Mouse (Mus musculus) midbrain, embryonic 11.5 days (tissue): Measurements from ENCODE around the gene Cfl2. TPM values are rescaled to one million over a fixed set of nuclear protein-coding genes. Genes with fewer than 3 reads are reported as not detected.
"Not testable (repeated sequence)": the region's sequence is repeated elsewhere in the genome, so short reads cannot be mapped to it uniquely, and the experiment has no call there.

Experiments
- ATAC-seq: fragments of 200-750 bp; cut with Nextera tagmentation; 2 replicates; pipeline ENCODE4 v1.8.0; 2017; ENCODE audit warnings: moderate TSS enrichment, moderate library complexity; ENCODE audit not compliant: low FRiP score
- DNase-seq: peaks from one replicate; pipeline ENCODE4 v3.0.0; 2015; ENCODE audit warnings: low spot score; ENCODE audit errors: missing footprints
- H3K27ac ChIP-seq: fragments of 300-500 bp; sonication (generic); 2 replicates; pipeline ENCODE4 v1.5.1; 2014; ENCODE audit warnings: low read depth, low read length
- H3K27me3 ChIP-seq: fragments of 300-500 bp; sonication (generic); 2 replicates; pipeline ENCODE4 v1.6.1; 2014; ENCODE audit warnings: mild to moderate bottlenecking, low read length, moderate library complexity, mixed read lengths; ENCODE audit not compliant: control insufficient read depth, insufficient read depth
- H3K36me3 ChIP-seq: fragments of 300-500 bp; sonication (generic); 2 replicates; pipeline ENCODE4 v1.6.1; 2014; ENCODE audit warnings: mild to moderate bottlenecking, low read length, moderate library complexity, mixed read lengths; ENCODE audit not compliant: control insufficient read depth, insufficient read depth
- H3K4me1 ChIP-seq: fragments of 300-500 bp; sonication (generic); 2 replicates; pipeline ENCODE4 v1.6.1; 2014; ENCODE audit warnings: low read length; ENCODE audit not compliant: control insufficient read depth, insufficient read depth
- H3K4me2 ChIP-seq: fragments of 300-500 bp; sonication (generic); 2 replicates; pipeline ENCODE4 v1.6.1; 2014; ENCODE audit warnings: mild to moderate bottlenecking, moderate library complexity
- H3K4me3 ChIP-seq: fragments of 300-500 bp; sonication (generic); 2 replicates; pipeline ENCODE4 v1.5.1; 2014; ENCODE audit warnings: low read depth, low read length
- H3K9ac ChIP-seq: fragments of 300-500 bp; sonication (generic); 2 replicates; pipeline ENCODE4 v1.6.1; 2014; ENCODE audit warnings: low read length
- H3K9me3 ChIP-seq: fragments of 300-500 bp; sonication (generic); 2 replicates; pipeline ENCODE4 v1.6.1; 2016; ENCODE audit warnings: low read length; ENCODE audit not compliant: control insufficient read depth
- WGBS: fragments of 180-500 bp; shearing (Covaris S2); extraction: QIAGEN DNeasy Blood & Tissue Kit; methylation state at CpG from one replicate; pipeline ENCODE4 v1.1.7; 2014; 5-methylcytosine and 5-hydroxymethylcytosine counted together
- polyA plus RNA-seq: library from polyadenylated mRNA; unstranded; fragments of >200 nt; fragmentation: Nextera tagmentation; extraction: Ambion mirVana; gene quantifications from 2 replicates; pipeline ENCODE4 v1.2.1, GENCODE M21; 2014

Gene Cfl2
- polyA plus RNA-seq, result 278 and 287 TPM in 2 replicates

DNA sequence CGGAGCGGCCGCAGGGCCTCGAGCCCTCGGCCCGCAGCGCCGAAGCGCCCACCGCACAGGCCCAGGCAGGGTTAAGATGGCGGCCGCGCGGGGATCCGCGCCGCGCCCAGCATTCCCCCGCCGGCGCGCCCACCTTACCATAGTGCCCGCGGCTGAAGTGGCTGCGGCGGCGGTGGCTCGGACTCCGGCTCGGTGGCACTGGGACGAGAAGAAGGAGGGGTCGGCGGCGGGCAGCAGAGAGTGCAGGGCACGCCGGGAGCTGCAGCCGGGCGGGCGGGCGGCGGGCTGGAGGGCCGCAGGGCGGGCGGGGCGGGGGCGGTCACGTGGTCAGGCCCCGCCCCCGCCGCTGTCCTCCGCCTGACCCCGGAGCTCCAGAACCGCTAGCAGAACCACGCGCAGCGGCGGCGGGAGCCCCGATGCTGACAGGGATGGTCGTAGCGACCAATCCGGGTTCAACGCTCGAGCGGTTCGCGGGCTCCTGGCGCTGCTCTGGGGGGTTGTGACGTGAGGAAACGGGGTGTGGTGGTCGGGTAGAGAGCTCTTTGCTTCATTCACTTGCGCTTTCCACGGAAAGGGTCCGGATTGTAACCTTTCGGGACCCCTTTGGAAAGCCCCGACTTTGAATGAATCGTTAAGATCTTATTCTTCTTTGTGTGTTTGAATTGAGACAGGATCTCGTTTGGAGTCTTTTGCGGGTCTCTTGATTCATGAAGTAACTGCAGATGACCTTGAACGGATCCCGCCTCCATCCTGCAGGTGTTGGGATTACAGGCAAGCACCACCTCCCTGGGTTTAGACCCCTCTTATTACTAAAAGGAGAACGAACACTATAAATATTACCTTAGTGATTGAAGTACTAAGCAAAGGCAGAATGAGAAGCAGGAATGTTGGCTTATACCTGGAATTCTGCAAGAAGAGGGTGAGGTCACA lies at the start of gene Cfl2:
Gene Cfl2, minus strand, starts transcription at position 272 of the 930 bp plus-strand sequence.
- WGBS, result 1% methylated on average over 74 of the region's 82 CpGs
- Histone ChIP-seq H3K9ac (peak within 1 kb of the TSS; percentile 90), H3K36me3 (peaks cover 3% of the 10 kb centered on the region), H3K4me2 (peak within 1 kb of the TSS; percentile 69), H3K9me3 (no peaks in the 10 kb centered on the region; the same call in 1 of the 2 replicates), H3K4me1 (peaks cover 11% of the 10 kb centered on the region), H3K27ac (peak within 1 kb of the TSS; percentile 98), H3K27me3 (no peaks in the 10 kb centered on the region), H3K4me3 (peak within 1 kb of the TSS; percentile 89)
- ATAC-seq, result peak; percentile 95
- DNase-seq, result peak; percentile 98

DNA sequence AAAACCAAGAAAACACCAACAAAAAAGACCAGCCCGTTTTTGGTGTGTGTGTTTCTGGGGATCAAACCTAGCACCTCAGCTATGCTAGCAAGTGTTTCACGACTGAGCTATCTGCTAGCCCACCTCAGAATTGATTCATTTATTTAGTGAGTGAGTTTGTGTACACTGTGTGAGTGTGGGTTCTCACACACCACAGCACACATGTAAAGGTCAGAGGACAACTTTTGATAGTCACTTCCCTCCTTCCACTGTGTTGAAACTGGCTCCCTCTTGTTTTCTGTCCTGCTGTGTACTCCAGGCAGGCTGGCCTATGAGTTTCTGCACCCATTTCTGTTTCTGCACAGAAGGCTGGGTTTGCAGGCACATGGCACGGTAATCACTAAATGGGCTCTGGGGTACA lies 47.7 kb upstream of the Cfl2 start:
- no peak for DNase-seq
- Histone ChIP-seq H3K4me3 (no peak overlapping the region), H3K4me2 (no peak overlapping the region), H3K27me3 (no peaks in the 10 kb centered on the region), H3K27ac (no peak overlapping the region), H3K36me3 (peaks cover 16% of the 10 kb centered on the region), H3K4me1 (no peaks in the 10 kb centered on the region), H3K9me3 (no peaks in the 10 kb centered on the region; the same call in 1 of the 2 replicates), H3K9ac (no peak overlapping the region)
- WGBS, result 84% methylated on average over 3 of the region's 3 CpGs
- no peak for ATAC-seq

DNA sequence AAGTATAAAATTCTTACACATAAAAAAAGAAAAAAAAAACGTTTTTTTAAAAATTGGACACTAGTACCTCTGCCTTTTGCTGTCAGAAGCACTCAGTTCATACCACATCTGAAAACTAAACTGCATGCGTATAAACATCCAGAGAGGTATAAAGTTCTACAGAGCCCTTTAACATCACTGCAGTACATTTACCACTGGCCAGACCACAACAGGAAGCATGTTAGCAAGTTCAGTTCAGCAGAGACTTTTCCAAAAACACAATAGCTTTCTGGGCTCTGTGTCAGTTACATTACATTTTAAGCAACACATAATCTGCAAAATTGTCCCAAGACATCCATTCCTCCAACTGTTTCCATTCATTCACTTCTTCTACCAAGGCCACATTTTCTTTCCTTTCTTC lies 29.9 kb upstream of the Cfl2 start:
- not testable (repeated sequence) for H3K27me3 ChIP-seq, H3K4me2 ChIP-seq, H3K27ac ChIP-seq, H3K4me1 ChIP-seq, H3K36me3 ChIP-seq, H3K4me3 ChIP-seq, DNase-seq, H3K9ac ChIP-seq, H3K9me3 ChIP-seq, ATAC-seq
- 36% methylated on average over 1 of the region's 2 CpGs for WGBS

DNA sequence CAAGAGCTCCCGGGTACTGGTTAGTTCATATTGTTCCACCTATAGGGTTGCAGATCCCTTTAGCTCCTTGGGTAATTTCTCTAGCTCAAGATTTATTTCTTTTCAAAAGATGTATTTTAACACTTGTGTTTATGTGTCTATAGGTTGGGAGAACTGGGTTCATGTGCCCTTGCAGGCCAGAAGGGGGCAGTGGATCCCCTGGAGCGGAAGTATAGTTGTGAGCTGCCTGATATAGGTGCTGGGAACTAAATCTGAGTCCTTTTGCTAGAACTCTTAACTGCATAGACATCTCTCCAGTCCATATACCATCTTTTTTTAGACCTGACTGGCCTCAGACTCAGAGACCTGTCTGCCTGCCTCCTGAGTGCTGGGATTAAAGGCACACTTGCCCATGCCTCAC lies 27.7 kb upstream of the Cfl2 start:
- Histone ChIP-seq H3K9me3 (no peaks in the 10 kb centered on the region), H3K4me3 (no peak overlapping the region), H3K9ac (no peak overlapping the region), H3K27me3 (no peaks in the 10 kb centered on the region), H3K27ac (no peak overlapping the region), H3K4me1 (no peaks in the 10 kb centered on the region), H3K36me3 (no peaks in the 10 kb centered on the region; the same call in 1 of the 2 replicates), H3K4me2 (no peak overlapping the region)
- no peak for DNase-seq
- WGBS, result 97% methylated on average over 2 of the region's 2 CpGs
- ATAC-seq, result no peak

DNA sequence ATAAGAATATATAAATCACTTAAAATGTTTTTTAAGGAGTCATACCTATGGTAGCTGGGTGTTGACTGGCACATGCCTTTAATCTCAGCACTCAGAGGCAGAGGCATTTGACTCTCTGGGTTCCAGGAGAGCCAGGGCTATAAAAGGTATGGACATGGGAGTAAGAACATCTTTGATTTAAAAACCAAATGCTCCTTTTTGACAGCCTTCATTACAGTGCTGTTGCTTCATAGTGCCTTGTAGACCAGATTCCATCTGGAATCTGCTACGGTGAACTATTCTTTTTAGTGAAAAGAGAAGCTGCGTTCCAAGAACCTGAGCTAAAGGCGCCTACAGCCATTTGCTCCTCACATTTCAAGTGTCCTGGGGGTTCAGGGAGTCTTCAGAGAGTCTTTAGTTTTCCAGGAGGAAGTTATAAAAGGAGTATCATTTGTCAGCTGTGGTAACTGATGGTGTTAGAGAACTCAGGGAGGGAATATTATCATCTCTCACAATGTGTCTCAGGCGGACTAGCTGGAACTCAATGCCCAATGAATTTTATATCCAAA lies 25.0 kb upstream of the Cfl2 start:
- no peak overlapping the region for H3K27ac ChIP-seq
- H3K4me2 ChIP-seq, result no peak overlapping the region
- no peaks in the 10 kb centered on the region for H3K4me1 ChIP-seq
- no peak for DNase-seq
- ATAC-seq, result no peak
- H3K27me3 ChIP-seq, result no peaks in the 10 kb centered on the region
- H3K9ac ChIP-seq, result no peak overlapping the region
- no peak overlapping the region for H3K4me3 ChIP-seq
- no peaks in the 10 kb centered on the region for H3K9me3 ChIP-seq
- no peaks in the 10 kb centered on the region; the same call in 1 of the 2 replicates for H3K36me3 ChIP-seq
- WGBS, result 90% methylated on average over 4 of the region's 4 CpGs

DNA sequence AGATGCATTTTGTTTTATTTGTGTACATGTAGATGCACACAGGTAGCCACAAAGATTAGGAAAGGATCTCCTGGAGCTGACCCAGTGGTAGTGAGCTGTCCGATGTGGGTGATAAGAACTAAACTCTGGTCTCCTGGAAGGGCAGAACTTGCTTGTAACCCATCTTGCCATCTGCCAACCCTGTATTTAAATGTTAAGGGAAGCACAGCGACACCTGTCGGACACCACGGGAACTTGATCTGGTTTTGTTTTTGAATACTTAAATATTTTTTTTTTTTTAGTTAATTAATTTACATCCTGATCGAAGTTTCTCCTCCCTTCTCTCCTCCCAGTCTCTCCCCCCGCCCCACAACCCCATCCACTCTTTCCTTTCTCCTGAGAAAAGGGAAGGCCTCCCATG lies 17.0 kb upstream of the Cfl2 start:
- WGBS, result 17% methylated on average over 6 of the region's 6 CpGs
- H3K4me2 ChIP-seq, result no peak overlapping the region
- no peak for ATAC-seq

DNA sequence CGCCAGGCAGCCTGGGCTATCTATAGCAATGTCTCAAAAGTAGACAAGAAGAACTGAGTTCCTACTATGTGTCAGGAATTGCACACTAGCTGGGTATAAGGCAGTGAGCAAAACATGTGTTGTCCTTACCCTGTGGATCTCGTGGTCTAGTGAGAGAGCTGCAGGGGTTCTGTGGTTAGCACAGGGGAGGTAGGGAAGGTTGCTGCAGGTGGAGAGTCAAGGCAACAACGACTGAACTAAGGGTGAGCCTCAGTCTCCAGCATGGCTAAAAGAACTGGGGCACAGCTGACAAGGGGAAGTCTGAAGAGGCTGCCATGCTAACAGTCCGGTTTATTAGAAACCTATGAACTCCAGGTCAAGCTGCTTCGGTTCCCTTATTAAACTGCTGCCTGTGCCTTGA lies 16.5 kb upstream of the Cfl2 start:
- H3K4me2 ChIP-seq, result no peak overlapping the region
- H3K27ac ChIP-seq, result no peak overlapping the region
- no peak for ATAC-seq
- no peaks in the 10 kb centered on the region for H3K27me3 ChIP-seq
- no peak for DNase-seq
- no peak overlapping the region for H3K9ac ChIP-seq
- no peaks in the 10 kb centered on the region for H3K36me3 ChIP-seq
- H3K4me1 ChIP-seq, result no peaks in the 10 kb centered on the region
- H3K4me3 ChIP-seq, result no peak overlapping the region
- 73% methylated on average over 5 of the region's 5 CpGs for WGBS
- no peaks in the 10 kb centered on the region for H3K9me3 ChIP-seq

More for the DNA sequence above, 17.0 kb upstream of the Cfl2 start:
- Histone ChIP-seq H3K4me1 (no peaks in the 10 kb centered on the region), H3K9me3 (no peaks in the 10 kb centered on the region), H3K27ac (no peak overlapping the region), H3K4me3 (no peak overlapping the region), H3K36me3 (no peaks in the 10 kb centered on the region), H3K9ac (no peak overlapping the region), H3K27me3 (no peaks in the 10 kb centered on the region)
- DNase-seq, result peak; percentile 93

DNA sequence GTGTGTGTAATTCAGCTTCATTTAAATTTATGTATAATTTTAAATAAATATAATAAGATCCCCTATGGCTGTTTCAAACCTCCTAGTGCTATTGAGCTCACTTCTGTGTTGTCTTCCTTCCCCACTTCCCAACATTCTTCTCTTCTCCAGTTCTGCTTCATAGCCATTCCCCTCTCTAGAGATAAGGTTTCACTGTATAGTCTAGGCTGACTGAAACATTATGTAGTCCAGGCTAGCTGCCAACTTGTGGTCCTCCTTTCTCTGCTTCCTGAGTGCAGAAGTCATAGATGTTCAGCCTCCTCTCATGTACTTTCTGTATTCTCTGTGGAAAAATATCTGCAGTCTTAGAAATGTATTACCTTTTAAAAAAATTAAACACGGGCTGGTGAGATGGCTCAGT lies 15.2 kb upstream of the Cfl2 start:
- no peak for ATAC-seq
- WGBS, result 91% methylated on average over 1 of the region's 1 CpGs

DNA sequence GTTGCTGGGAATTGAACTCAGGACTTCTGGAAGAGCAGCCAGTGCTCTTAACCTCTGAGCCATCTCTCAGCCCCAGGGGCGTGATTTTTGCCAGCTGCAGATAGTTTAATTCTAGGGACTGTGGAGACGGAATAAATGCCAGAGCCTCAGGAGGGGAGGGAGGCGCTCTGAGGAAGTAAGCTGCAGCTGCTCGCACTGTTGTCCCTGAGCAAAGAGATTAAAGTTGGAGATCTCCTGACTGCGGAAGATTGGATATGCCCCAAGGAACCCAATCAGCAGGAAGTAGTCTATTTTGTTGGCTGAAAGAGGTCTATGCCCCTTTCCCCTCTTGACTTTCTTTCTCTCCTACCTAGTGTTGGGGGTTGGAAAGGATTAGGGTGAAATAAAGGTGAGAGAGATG lies 14.2 kb upstream of the Cfl2 start:
- H3K27ac ChIP-seq, result no peak overlapping the region
- WGBS, result 31% methylated on average over 5 of the region's 5 CpGs
- H3K9ac ChIP-seq, result no peak overlapping the region
- H3K27me3 ChIP-seq, result no peaks in the 10 kb centered on the region
- H3K4me2 ChIP-seq, result no peak overlapping the region
- peak; percentile 72 for DNase-seq
- no peaks in the 10 kb centered on the region for H3K9me3 ChIP-seq
- no peaks in the 10 kb centered on the region for H3K36me3 ChIP-seq
- no peaks in the 10 kb centered on the region for H3K4me1 ChIP-seq
- ATAC-seq, result no peak
- H3K4me3 ChIP-seq, result no peak overlapping the region

More for the DNA sequence above, 15.2 kb upstream of the Cfl2 start:
- no peaks in the 10 kb centered on the region for H3K27me3 ChIP-seq
- no peak overlapping the region for H3K9ac ChIP-seq
- no peak overlapping the region for H3K4me3 ChIP-seq
- no peaks in the 10 kb centered on the region for H3K4me1 ChIP-seq
- H3K4me2 ChIP-seq, result no peak overlapping the region
- H3K36me3 ChIP-seq, result no peaks in the 10 kb centered on the region
- H3K9me3 ChIP-seq, result no peaks in the 10 kb centered on the region
- DNase-seq, result no peak
- no peak overlapping the region for H3K27ac ChIP-seq
